Mouse (Mus musculus) forebrain, embryonic 15.5 days (tissue): ENCODE results near the gene Nup107. TPM values are rescaled to one million over a fixed set of nuclear protein-coding genes. Genes with fewer than 3 reads are reported as not detected.

Experiments used
- ATAC-seq: fragments of 200-750 bp; cut with Nextera tagmentation; replicated peaks from 2 replicates; pipeline ENCODE4 v1.8.0; 2017; ENCODE audit warnings: mild to moderate bottlenecking, moderate TSS enrichment, moderate library complexity
- H3K27ac ChIP-seq: fragments of 300-500 bp; sonication (generic); replicated peaks from 2 replicates; pipeline ENCODE4 v1.5.1; 2015; ENCODE audit warnings: mild to moderate bottlenecking, inconsistent platforms
- H3K27me3 ChIP-seq: fragments of 300-500 bp; sonication (generic); 2 replicates; pipeline ENCODE4 v1.6.1; 2015; ENCODE audit warnings: inconsistent platforms
- H3K36me3 ChIP-seq: fragments of 300-500 bp; sonication (generic); 2 replicates; pipeline ENCODE4 v1.6.1; 2015; ENCODE audit warnings: mild to moderate bottlenecking, inconsistent platforms
- H3K4me1 ChIP-seq: fragments of 300-500 bp; sonication (generic); 2 replicates; pipeline ENCODE4 v1.6.1; 2015; ENCODE audit warnings: inconsistent platforms
- H3K4me2 ChIP-seq: fragments of 300-500 bp; sonication (generic); replicated peaks from 2 replicates; pipeline ENCODE4 v1.6.1; 2015; ENCODE audit warnings: mild to moderate bottlenecking, inconsistent platforms
- H3K4me3 ChIP-seq: fragments of 300-500 bp; sonication (generic); 2 replicates; pipeline ENCODE4 v1.5.1; 2015; ENCODE audit warnings: mild to moderate bottlenecking, inconsistent platforms
- H3K9ac ChIP-seq: fragments of 300-500 bp; sonication (generic); replicated peaks from 2 replicates; pipeline ENCODE4 v1.6.1; 2015; ENCODE audit warnings: mild to moderate bottlenecking, inconsistent platforms
- H3K9me3 ChIP-seq: fragments of 300-500 bp; sonication (generic); 2 replicates; pipeline ENCODE4 v1.6.1; 2016; ENCODE audit warnings: inconsistent platforms
- WGBS: fragments of 180-500 bp; shearing (Covaris S2); methylation state at CpG from one replicate; pipeline ENCODE4 v1.1.7; 2015; ENCODE audit warnings: mixed read lengths; 5-methylcytosine and 5-hydroxymethylcytosine counted together
- polyA plus RNA-seq: library from polyadenylated mRNA; unstranded; fragments of >200 nt; fragmentation: Nextera tagmentation; extraction: Ambion mirVana; gene quantifications from 2 replicates; pipeline ENCODE4 v1.2.1, GENCODE M21; 2015

Gene Nup107
- polyA plus RNA-seq, 1 experiment from 2014 or later: 59.5 TPM

GRCm38 (mm10) chr10:117766896-117767160 is 25.7 kb downstream of the Nup107 start:
- Histone ChIP-seq H3K27ac (no peak overlapping the region), H3K4me2 (no peak overlapping the region), H3K4me1 (no peaks in the 10 kb centered on the region), H3K9me3 (no peaks in the 10 kb centered on the region), H3K9ac (no peak overlapping the region), H3K4me3 (no peak overlapping the region), H3K36me3 (peaks cover 73% of the 10 kb centered on the region), H3K27me3 (no peaks in the 10 kb centered on the region)
- no peak for ATAC-seq
- WGBS: 95% methylated on average over 5 of the region's 5 CpGs

GRCm38 (mm10) chr10:117766111-117766895 is 26.2 kb downstream of the Nup107 start:
- H3K27me3 ChIP-seq: no peaks in the 10 kb centered on the region
- H3K27ac ChIP-seq: no peak overlapping the region
- H3K9ac ChIP-seq: no peak overlapping the region
- no peak for ATAC-seq
- no peak overlapping the region for H3K4me2 ChIP-seq
- peaks cover 73% of the 10 kb centered on the region for H3K36me3 ChIP-seq
- H3K4me1 ChIP-seq: no peaks in the 10 kb centered on the region
- no peaks in the 10 kb centered on the region for H3K9me3 ChIP-seq
- H3K4me3 ChIP-seq: no peak overlapping the region
- WGBS: 95% methylated on average over 16 of the region's 16 CpGs

GRCm38 (mm10) chr10:117765116-117765894 is 27.2 kb downstream of the Nup107 start:
- H3K27me3 ChIP-seq: no peaks in the 10 kb centered on the region
- no peak overlapping the region for H3K27ac ChIP-seq
- H3K9me3 ChIP-seq: no peaks in the 10 kb centered on the region
- peaks cover 77% of the 10 kb centered on the region for H3K36me3 ChIP-seq
- H3K4me1 ChIP-seq: no peaks in the 10 kb centered on the region
- WGBS: 93% methylated on average over 11 of the region's 11 CpGs
- no peak overlapping the region for H3K4me3 ChIP-seq
- ATAC-seq: no peak
- no peak overlapping the region for H3K4me2 ChIP-seq
- no peak overlapping the region for H3K9ac ChIP-seq

- Histone ChIP-seq H3K36me3 (peaks cover 77% of the 10 kb centered on the region), H3K4me1 (no peaks in the 10 kb centered on the region), H3K4me2 (no peak overlapping the region), H3K9me3 (no peaks in the 10 kb centered on the region), H3K27me3 (no peaks in the 10 kb centered on the region), H3K9ac (no peak overlapping the region), H3K27ac (no peak overlapping the region), H3K4me3 (no peak overlapping the region)
- no peak for ATAC-seq
- 88% methylated on average over 6 of the region's 6 CpGs for WGBS
These were observed 27.9 kb downstream of the Nup107 start for GRCm38 (mm10) chr10:117764598-117764997.

- 97% methylated on average over 16 of the region's 16 CpGs for WGBS
These were observed 28.8 kb downstream of the Nup107 start for GRCm38 (mm10) chr10:117763588-117764190.

GRCm38 (mm10) chr10:117762966-117763365 is 29.5 kb downstream of the Nup107 start:
- no peaks in the 10 kb centered on the region for H3K9me3 ChIP-seq
- H3K27me3 ChIP-seq: no peaks in the 10 kb centered on the region
- H3K36me3 ChIP-seq: peaks cover 86% of the 10 kb centered on the region
- no peak overlapping the region for H3K9ac ChIP-seq
- 97% methylated on average over 12 of the region's 12 CpGs for WGBS
- no peaks in the 10 kb centered on the region for H3K4me1 ChIP-seq
- ATAC-seq: no peak
- no peak overlapping the region for H3K27ac ChIP-seq
- H3K4me2 ChIP-seq: no peak overlapping the region
- H3K4me3 ChIP-seq: no peak overlapping the region

More at GRCm38 (mm10) chr10:117763588-117764190, 28.8 kb downstream of the Nup107 start:
- no peaks in the 10 kb centered on the region for H3K9me3 ChIP-seq
- H3K27me3 ChIP-seq: no peaks in the 10 kb centered on the region
- no peak overlapping the region for H3K9ac ChIP-seq
- peaks cover 83% of the 10 kb centered on the region for H3K36me3 ChIP-seq
- H3K27ac ChIP-seq: no peak overlapping the region
- no peaks in the 10 kb centered on the region for H3K4me1 ChIP-seq
- no peak overlapping the region for H3K4me2 ChIP-seq
- ATAC-seq: no peak
- H3K4me3 ChIP-seq: no peak overlapping the region

- no peak overlapping the region for H3K4me3 ChIP-seq
- H3K36me3 ChIP-seq: peaks cover 87% of the 10 kb centered on the region
- H3K9ac ChIP-seq: no peak overlapping the region
- H3K9me3 ChIP-seq: no peaks in the 10 kb centered on the region
- no peaks in the 10 kb centered on the region for H3K4me1 ChIP-seq
- no peak overlapping the region for H3K4me2 ChIP-seq
- no peaks in the 10 kb centered on the region for H3K27me3 ChIP-seq
- 91% methylated on average over 2 of the region's 2 CpGs for WGBS
- ATAC-seq: no peak
- no peak overlapping the region for H3K27ac ChIP-seq
These were observed 30.1 kb downstream of the Nup107 start for GRCm38 (mm10) chr10:117762281-117762830.

GRCm38 (mm10) chr10:117761551-117761950 is 31.0 kb downstream of the Nup107 start:
- 89% methylated on average over 6 of the region's 6 CpGs for WGBS
- Histone ChIP-seq H3K9me3 (no peaks in the 10 kb centered on the region), H3K4me2 (no peak overlapping the region), H3K36me3 (peaks cover 94% of the 10 kb centered on the region), H3K4me3 (no peak overlapping the region), H3K9ac (no peak overlapping the region), H3K27ac (no peak overlapping the region), H3K4me1 (no peaks in the 10 kb centered on the region), H3K27me3 (no peaks in the 10 kb centered on the region)
- ATAC-seq: no peak

- no peak overlapping the region for H3K4me2 ChIP-seq
- ATAC-seq: no peak
- no peaks in the 10 kb centered on the region for H3K4me1 ChIP-seq
- no peak overlapping the region for H3K9ac ChIP-seq
- no peak overlapping the region for H3K27ac ChIP-seq
- no peak overlapping the region for H3K4me3 ChIP-seq
- WGBS: 94% methylated on average over 9 of the region's 9 CpGs
- H3K9me3 ChIP-seq: no peaks in the 10 kb centered on the region
- H3K36me3 ChIP-seq: peaks cover 93% of the 10 kb centered on the region
- no peaks in the 10 kb centered on the region for H3K27me3 ChIP-seq
These were observed 31.6 kb downstream of the Nup107 start for GRCm38 (mm10) chr10:117760831-117761335.

GRCm38 (mm10) chr10:117759844-117760630 is 32.5 kb downstream of the Nup107 start:
- Histone ChIP-seq H3K36me3 (peaks cover 89% of the 10 kb centered on the region), H3K4me2 (no peak overlapping the region), H3K9ac (no peak overlapping the region), H3K27me3 (no peaks in the 10 kb centered on the region), H3K27ac (no peak overlapping the region), H3K9me3 (no peaks in the 10 kb centered on the region), H3K4me1 (no peaks in the 10 kb centered on the region), H3K4me3 (no peak overlapping the region)
- WGBS: 94% methylated on average over 10 of the region's 10 CpGs
- ATAC-seq: no peak
